Mouse (Mus musculus): ENCODE measurements around the gene Slc6a6. TPM values are rescaled to one million over a fixed set of nuclear protein-coding genes. Genes with fewer than 3 reads are reported as not detected.

Gene Slc6a6
- polyA plus RNA-seq, 1 experiment from 2014 or later, result 59.1 TPM

GRCm38 (mm10) chr6:91679716-91680115 is 4.1 kb upstream of the Slc6a6 start:
- 74% methylated on average over 6 of the region's 6 CpGs for WGBS
- no peak overlapping the region for H3K4me3 ChIP-seq (ENCODE audit: low read length)
- no peak overlapping the region for H3K27ac ChIP-seq (ENCODE audit: low read length)
- no peak for ATAC-seq (replicated peaks; ENCODE audit: extremely low read depth, insufficient read depth, low FRiP score)
- no peaks in the 10 kb centered on the region for H3K9me3 ChIP-seq (replicated peaks; ENCODE audit: control insufficient read depth, low read length)
- H3K4me2 ChIP-seq (ENCODE audit: low read depth, low read length), result no peak overlapping the region
- peaks cover 23% of the 10 kb centered on the region for H3K4me1 ChIP-seq (ENCODE audit: control insufficient read depth, insufficient read depth, low read length)
- H3K27me3 ChIP-seq (ENCODE audit: control insufficient read depth, insufficient read depth, low read length), result no peaks in the 10 kb centered on the region
- H3K9ac ChIP-seq (ENCODE audit: low read length), result no peak overlapping the region
- H3K36me3 ChIP-seq (ENCODE audit: control insufficient read depth, insufficient read depth), result no peaks in the 10 kb centered on the region

- no peak for ATAC-seq (replicated peaks; ENCODE audit: extremely low read depth, insufficient read depth, low FRiP score)
- H3K4me1 ChIP-seq (ENCODE audit: control insufficient read depth, insufficient read depth, low read length), result peaks cover 37% of the 10 kb centered on the region
- 78% methylated on average over 4 of the region's 4 CpGs for whole genome bisulfite sequencing
These were observed 2.0 kb upstream of the Slc6a6 start for GRCm38 (mm10) chr6:91681841-91682240.

GRCm38 (mm10) chr6:91683121-91683520 is 732 bp upstream of the Slc6a6 start:
- H3K27me3 ChIP-seq (ENCODE audit: control insufficient read depth, insufficient read depth, low read length), result no peaks in the 10 kb centered on the region
- no peaks in the 10 kb centered on the region for H3K9me3 ChIP-seq (replicated peaks; ENCODE audit: control insufficient read depth, low read length)
- H3K9ac ChIP-seq (ENCODE audit: low read length), result no peak overlapping the region
- no peak overlapping the region for H3K4me3 ChIP-seq (ENCODE audit: low read length)
- H3K4me2 ChIP-seq (ENCODE audit: low read depth, low read length), result peak overlapping the region; percentile 87
- 22% methylated on average over 3 of the region's 3 CpGs for WGBS
- H3K4me1 ChIP-seq (ENCODE audit: control insufficient read depth, insufficient read depth, low read length), result peaks cover 44% of the 10 kb centered on the region
- peak overlapping the region; percentile 86 for H3K27ac ChIP-seq (ENCODE audit: low read length)
- H3K36me3 ChIP-seq (ENCODE audit: control insufficient read depth, insufficient read depth), result no peaks in the 10 kb centered on the region
- ATAC-seq (replicated peaks; ENCODE audit: extremely low read depth, insufficient read depth, low FRiP score), result peak; percentile 11; the same call in 1 of the 2 replicates

More at GRCm38 (mm10) chr6:91681841-91682240, 2.0 kb upstream of the Slc6a6 start:
- Histone ChIP-seq H3K4me3 (ENCODE audit: low read length) (no peak overlapping the region), H3K36me3 (ENCODE audit: control insufficient read depth, insufficient read depth) (no peaks in the 10 kb centered on the region), H3K9me3 (replicated peaks; ENCODE audit: control insufficient read depth, low read length) (no peaks in the 10 kb centered on the region), H3K27me3 (ENCODE audit: control insufficient read depth, insufficient read depth, low read length) (no peaks in the 10 kb centered on the region), H3K27ac (ENCODE audit: low read length) (no peak overlapping the region), H3K9ac (ENCODE audit: low read length) (no peak overlapping the region), H3K4me2 (ENCODE audit: low read depth, low read length) (no peak overlapping the region)

- Histone ChIP-seq H3K4me1 (ENCODE audit: control insufficient read depth, insufficient read depth, low read length) (peaks cover 43% of the 10 kb centered on the region), H3K36me3 (ENCODE audit: control insufficient read depth, insufficient read depth) (no peaks in the 10 kb centered on the region), H3K27ac (ENCODE audit: low read length) (peak overlapping the region; percentile 81), H3K4me3 (ENCODE audit: low read length) (peak overlapping the region; percentile 71), H3K9ac (ENCODE audit: low read length) (peak overlapping the region; percentile 86), H3K9me3 (replicated peaks; ENCODE audit: control insufficient read depth, low read length) (no peaks in the 10 kb centered on the region), H3K27me3 (ENCODE audit: control insufficient read depth, insufficient read depth, low read length) (no peaks in the 10 kb centered on the region), H3K4me2 (ENCODE audit: low read depth, low read length) (peak overlapping the region; percentile 87)
- 0 out of 2 replicates have a peak, but pooled peaks have one; percentile 14 for ATAC-seq (replicated peaks; ENCODE audit: extremely low read depth, insufficient read depth, low FRiP score)
- WGBS, result 2% methylated on average over 13 of the region's 13 CpGs
These were observed 599 bp downstream of the Slc6a6 start for GRCm38 (mm10) chr6:91684474-91684829.

- ATAC-seq (replicated peaks; ENCODE audit: extremely low read depth, insufficient read depth, low FRiP score), result no peak
- peaks cover 43% of the 10 kb centered on the region for H3K4me1 ChIP-seq (ENCODE audit: control insufficient read depth, insufficient read depth, low read length)
- H3K4me3 ChIP-seq (ENCODE audit: low read length), result peak overlapping the region; percentile 71
- H3K4me2 ChIP-seq (ENCODE audit: low read depth, low read length), result peak overlapping the region; percentile 87
- peak overlapping the region; percentile 81 for H3K27ac ChIP-seq (ENCODE audit: low read length)
- 19% methylated on average over 17 of the region's 17 CpGs for WGBS
- no peaks in the 10 kb centered on the region for H3K36me3 ChIP-seq (ENCODE audit: control insufficient read depth, insufficient read depth)
- H3K27me3 ChIP-seq (ENCODE audit: control insufficient read depth, insufficient read depth, low read length), result no peaks in the 10 kb centered on the region
- no peaks in the 10 kb centered on the region for H3K9me3 ChIP-seq (replicated peaks; ENCODE audit: control insufficient read depth, low read length)
- H3K9ac ChIP-seq (ENCODE audit: low read length), result peak overlapping the region; percentile 86
These were observed 1.1 kb downstream of the Slc6a6 start for GRCm38 (mm10) chr6:91684831-91685532.

- ATAC-seq (replicated peaks; ENCODE audit: extremely low read depth, insufficient read depth, low FRiP score), result no peak
- Histone ChIP-seq H3K27me3 (ENCODE audit: control insufficient read depth, insufficient read depth, low read length) (no peaks in the 10 kb centered on the region), H3K27ac (ENCODE audit: low read length) (peak overlapping the region; percentile 81), H3K4me3 (ENCODE audit: low read length) (peak overlapping the region; percentile 71), H3K4me2 (ENCODE audit: low read depth, low read length) (peak overlapping the region; percentile 87), H3K36me3 (ENCODE audit: control insufficient read depth, insufficient read depth) (no peaks in the 10 kb centered on the region), H3K9me3 (replicated peaks; ENCODE audit: control insufficient read depth, low read length) (no peaks in the 10 kb centered on the region), H3K9ac (ENCODE audit: low read length) (peak overlapping the region; percentile 86), H3K4me1 (ENCODE audit: control insufficient read depth, insufficient read depth, low read length) (peaks cover 43% of the 10 kb centered on the region)
- 22% methylated on average over 2 of the region's 2 CpGs for WGBS
These were observed 1.7 kb downstream of the Slc6a6 start for GRCm38 (mm10) chr6:91685533-91685883.

GRCm38 (mm10) chr6:91685896-91686295 is 2.0 kb downstream of the Slc6a6 start:
- Histone ChIP-seq H3K4me1 (ENCODE audit: control insufficient read depth, insufficient read depth, low read length) (peaks cover 44% of the 10 kb centered on the region), H3K27me3 (ENCODE audit: control insufficient read depth, insufficient read depth, low read length) (no peaks in the 10 kb centered on the region), H3K4me3 (ENCODE audit: low read length) (peak overlapping the region; percentile 71), H3K9me3 (replicated peaks; ENCODE audit: control insufficient read depth, low read length) (no peaks in the 10 kb centered on the region), H3K36me3 (ENCODE audit: control insufficient read depth, insufficient read depth) (no peaks in the 10 kb centered on the region), H3K4me2 (ENCODE audit: low read depth, low read length) (peak overlapping the region; percentile 87), H3K9ac (ENCODE audit: low read length) (peak overlapping the region; percentile 57), H3K27ac (ENCODE audit: low read length) (peak overlapping the region; percentile 81)
- WGBS, result 49% methylated on average over 7 of the region's 7 CpGs
- no peak for ATAC-seq (replicated peaks; ENCODE audit: extremely low read depth, insufficient read depth, low FRiP score)

GRCm38 (mm10) chr6:91686597-91686996 is 2.7 kb downstream of the Slc6a6 start:
- Histone ChIP-seq H3K4me2 (ENCODE audit: low read depth, low read length) (peak overlapping the region; percentile 87), H3K9me3 (replicated peaks; ENCODE audit: control insufficient read depth, low read length) (no peaks in the 10 kb centered on the region), H3K4me1 (ENCODE audit: control insufficient read depth, insufficient read depth, low read length) (peaks cover 47% of the 10 kb centered on the region), H3K36me3 (ENCODE audit: control insufficient read depth, insufficient read depth) (no peaks in the 10 kb centered on the region), H3K27me3 (ENCODE audit: control insufficient read depth, insufficient read depth, low read length) (no peaks in the 10 kb centered on the region), H3K9ac (ENCODE audit: low read length) (0 out of 2 replicates have a peak overlapping the region, but pooled peaks have one; percentile 12), H3K4me3 (ENCODE audit: low read length) (peak overlapping the region; percentile 71), H3K27ac (ENCODE audit: low read length) (peak overlapping the region; percentile 81)
- ATAC-seq (replicated peaks; ENCODE audit: extremely low read depth, insufficient read depth, low FRiP score), result no peak; the same call in 1 of the 2 replicates
- 7% methylated on average over 4 of the region's 4 CpGs for WGBS

- Histone ChIP-seq H3K27me3 (ENCODE audit: control insufficient read depth, insufficient read depth, low read length) (no peaks in the 10 kb centered on the region), H3K36me3 (ENCODE audit: control insufficient read depth, insufficient read depth) (0 out of 2 replicates have a peak, but pooled peaks cover 4% of the 10 kb centered on the region), H3K9me3 (replicated peaks; ENCODE audit: control insufficient read depth, low read length) (no peaks in the 10 kb centered on the region), H3K27ac (ENCODE audit: low read length) (no peak overlapping the region), H3K4me3 (ENCODE audit: low read length) (peak overlapping the region; percentile 5; the same call in 1 of the 2 replicates), H3K4me1 (ENCODE audit: control insufficient read depth, insufficient read depth, low read length) (peaks cover 47% of the 10 kb centered on the region), H3K9ac (ENCODE audit: low read length) (peak overlapping the region; percentile 14; the same call in 1 of the 2 replicates), H3K4me2 (ENCODE audit: low read depth, low read length) (peak overlapping the region; percentile 40)
- no peak for ATAC-seq (replicated peaks; ENCODE audit: extremely low read depth, insufficient read depth, low FRiP score)
- 66% methylated on average over 6 of the region's 6 CpGs for WGBS
These were observed 4.2 kb downstream of the Slc6a6 start for GRCm38 (mm10) chr6:91688021-91688420.

All from heart, embryonic 16.5 days (tissue).